Mouse (Mus musculus): ENCODE measurements around the gene Olfr1202. TPM values are rescaled to one million over a fixed set of nuclear protein-coding genes. Genes with fewer than 3 reads are reported as not detected.

Gene Olfr1202
- not detected for total RNA-seq (2021)
- long read RNA-seq, experiment 1, result 0 reads
- long read RNA-seq, experiment 2, result 0 reads

DNA sequence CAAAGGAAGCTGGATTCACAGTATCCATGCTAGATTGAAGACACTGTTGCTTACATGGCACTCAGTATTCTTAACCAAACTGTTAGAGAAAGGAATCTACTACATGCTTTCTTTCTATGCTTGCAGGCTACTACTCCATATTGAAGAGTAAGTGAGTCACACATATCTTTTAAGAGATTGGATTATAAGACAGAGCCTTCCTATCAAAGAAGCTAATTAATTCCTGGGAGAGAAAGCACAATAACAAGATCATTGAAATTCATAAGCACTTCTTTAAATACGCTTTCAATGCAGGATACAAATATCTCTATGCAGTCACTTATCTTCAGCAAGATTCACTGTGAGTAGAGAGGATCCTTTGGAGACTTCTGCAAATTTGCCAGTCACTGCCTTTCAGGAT lies at the start of gene Olfr1202:
Olfr1202 (plus strand) TSS at position 301 of the 400 bp plus-strand sequence.
- no peak for DNase-seq

GRCm38 (mm10) chr2:88770388-88770787 lies 43.9 kb upstream of the Olfr1202 start, which contains the start of gene Olfr1200:
Olfr1200 (minus strand) TSS chr2:88770488.
- no peak for DNase-seq

DNA sequence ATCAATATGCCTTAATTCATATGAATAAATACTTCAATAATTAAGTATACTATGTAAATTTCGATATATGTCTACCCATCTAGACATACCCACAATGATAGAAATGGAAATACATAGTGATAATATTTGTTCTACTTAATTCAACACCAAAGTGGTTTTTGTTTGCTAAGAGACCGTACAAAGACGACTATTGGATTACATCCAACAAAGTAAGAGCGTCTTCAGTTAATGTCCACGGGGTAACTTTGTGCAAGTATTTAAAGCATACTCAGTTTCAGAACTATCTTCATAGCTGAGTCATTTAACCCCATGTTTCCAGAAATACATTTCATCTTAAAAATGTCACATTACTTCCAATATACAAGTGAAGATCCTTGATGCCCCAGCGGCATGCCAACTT lies 21.6 kb upstream of the Olfr1202 start, which contains the start of gene Olfr1201:
Olfr1201 (plus strand) TSS at position 301 of the 400 bp plus-strand sequence.
- DNase-seq, result no peak

DNA sequence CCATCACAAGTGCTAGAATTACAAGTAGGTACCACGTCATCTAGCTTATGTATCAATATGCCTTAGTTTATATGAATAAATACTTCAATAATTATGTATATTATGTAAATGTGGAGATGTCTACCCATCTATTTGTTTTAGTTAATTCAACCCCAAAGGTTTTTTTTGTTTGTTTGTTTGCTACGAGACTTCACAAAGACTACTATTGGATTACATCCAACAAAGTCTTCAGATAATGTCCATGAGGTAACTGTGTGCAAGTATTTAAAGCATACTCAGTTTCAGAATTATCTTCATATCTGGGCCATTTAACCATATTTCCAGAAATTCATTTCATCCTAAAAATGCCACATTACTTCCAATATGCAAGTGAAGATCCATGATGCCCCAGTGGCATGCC lies 15.1 kb downstream of the Olfr1202 start, which contains the start of gene Olfr1205:
Olfr1205 (plus strand) TSS at position 301 of the 400 bp plus-strand sequence.
- DNase-seq, result no peak

DNA sequence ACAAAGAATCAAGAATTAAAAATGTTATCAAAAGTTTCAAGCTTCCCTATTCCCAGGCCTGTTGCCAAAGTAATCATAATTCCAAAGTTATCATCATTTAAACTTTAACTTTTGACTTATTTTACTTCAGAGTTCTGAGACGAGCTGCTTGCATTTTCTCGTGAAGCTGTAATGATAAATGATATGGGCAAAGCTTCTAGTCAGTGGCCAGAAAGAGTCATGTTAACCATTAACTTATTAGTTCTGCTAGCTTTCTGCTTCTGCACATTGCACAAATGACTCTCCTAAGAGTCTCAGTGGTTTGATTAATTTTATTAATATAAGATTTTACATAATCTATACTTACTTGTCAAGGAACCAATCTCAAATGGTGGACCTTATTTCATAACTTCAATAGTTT lies 24.2 kb downstream of the Olfr1202 start:
- no peak for DNase-seq

GRCm38 (mm10) chr2:88848992-88849391 lies 34.7 kb downstream of the Olfr1202 start, which contains the start of gene Olfr1204:
Olfr1204 (plus strand) TSS chr2:88849292.
- no peak for DNase-seq

DNA sequence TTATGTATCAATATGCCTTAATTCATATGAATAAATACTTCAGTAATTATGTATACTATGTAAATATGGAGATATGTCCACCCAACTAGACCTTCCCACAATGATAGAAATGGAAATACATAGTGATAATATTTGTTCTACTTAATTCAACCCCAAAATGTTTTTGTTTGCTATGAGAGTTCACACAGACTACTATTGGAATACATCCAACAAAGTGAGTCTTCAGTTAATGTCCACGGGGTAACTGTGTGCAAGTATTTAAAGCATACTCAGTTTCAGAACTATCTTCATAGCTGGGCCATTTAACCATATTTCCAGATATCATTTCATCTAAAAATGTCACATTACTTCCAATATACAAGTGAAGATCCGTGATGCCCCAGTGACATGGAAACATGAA lies 48.6 kb downstream of the Olfr1202 start, which contains the start of gene Olfr1206:
Olfr1206 (plus strand) TSS at position 301 of the 400 bp plus-strand sequence.
- no peak for DNase-seq

Other genes starting within 250 kb of the Olfr1202 start
- not detected for gene Olfr1189, start 228.0 kb upstream of the Olfr1202 start, total RNA-seq (2021)
- gene Olfr1191-ps1, start 174.0 kb upstream of the Olfr1202 start, total RNA-seq (2021), result not detected
- not detected for gene Olfr1192-ps1, start 166.0 kb upstream of the Olfr1202 start, total RNA-seq (2021)
- gene Olfr1193, start 138.9 kb upstream of the Olfr1202 start, total RNA-seq (2021), result not detected
- not detected for gene Olfr1195, start 125.3 kb upstream of the Olfr1202 start, total RNA-seq (2021)
- not detected for gene Olfr1196, start 109.9 kb upstream of the Olfr1202 start, total RNA-seq (2021)
- not detected for gene Olfr1197, start 82.1 kb upstream of the Olfr1202 start, total RNA-seq (2021)
- gene Olfr1198, start 63.1 kb upstream of the Olfr1202 start, total RNA-seq (2021), result not detected
- gene Olfr1199, start 54.0 kb upstream of the Olfr1202 start, total RNA-seq (2021), result not detected
- not detected for gene Olfr1200, start 44.0 kb upstream of the Olfr1202 start, total RNA-seq (2021)
- gene Olfr1201, start 21.5 kb upstream of the Olfr1202 start, total RNA-seq (2021), result not detected
- gene Olfr1205, start 15.2 kb downstream of the Olfr1202 start, total RNA-seq (2021), result not detected
- not detected for gene Olfr1204, start 34.8 kb downstream of the Olfr1202 start, total RNA-seq (2021)
- gene Olfr1206, start 48.7 kb downstream of the Olfr1202 start, total RNA-seq (2021), result not detected
- gene Olfr1208, start 87.8 kb downstream of the Olfr1202 start, total RNA-seq (2021), result not detected
- not detected for gene Olfr1209, start 100.7 kb downstream of the Olfr1202 start, total RNA-seq (2021)
- gene Olfr1211, start 123.6 kb downstream of the Olfr1202 start, total RNA-seq (2021), result not detected
- not detected for gene Olfr1212, start 139.5 kb downstream of the Olfr1202 start, total RNA-seq (2021)
- gene Gm13762, start 165.8 kb downstream of the Olfr1202 start, total RNA-seq (2021), result not detected
- not detected for gene Olfr1214, start 178.2 kb downstream of the Olfr1202 start, total RNA-seq (2021)
- not detected for gene Olfr1215, start 192.5 kb downstream of the Olfr1202 start, total RNA-seq (2021)
- gene Olfr1216, start 203.8 kb downstream of the Olfr1202 start, total RNA-seq (2021), result not detected
- gene Olfr1217, start 217.6 kb downstream of the Olfr1202 start, total RNA-seq (2021), result not detected
- gene Olfr1218, start 246.7 kb downstream of the Olfr1202 start, total RNA-seq (2021), result not detected